Mouse (Mus musculus) olfactory bulb, adult 2 months (tissue): ENCODE measurements around the gene Ppp3ca.

Source experiments
- CTCF ChIP-seq: fragments of 200-500 bp; IDR thresholded peaks from 2 replicates; pipeline ENCODE4 v1.5.1; 2012; ENCODE audit warnings: low read depth, mild to moderate bottlenecking, low read length, moderate library complexity; ENCODE audit not compliant: insufficient read depth
- POLR2A ChIP-seq: fragments of 200-500 bp; IDR thresholded peaks from 2 replicates; pipeline ENCODE4 v1.6.1; 2012; ENCODE audit warnings: mild to moderate bottlenecking, low read depth, low read length, moderate library complexity; ENCODE audit not compliant: insufficient read depth

DNA sequence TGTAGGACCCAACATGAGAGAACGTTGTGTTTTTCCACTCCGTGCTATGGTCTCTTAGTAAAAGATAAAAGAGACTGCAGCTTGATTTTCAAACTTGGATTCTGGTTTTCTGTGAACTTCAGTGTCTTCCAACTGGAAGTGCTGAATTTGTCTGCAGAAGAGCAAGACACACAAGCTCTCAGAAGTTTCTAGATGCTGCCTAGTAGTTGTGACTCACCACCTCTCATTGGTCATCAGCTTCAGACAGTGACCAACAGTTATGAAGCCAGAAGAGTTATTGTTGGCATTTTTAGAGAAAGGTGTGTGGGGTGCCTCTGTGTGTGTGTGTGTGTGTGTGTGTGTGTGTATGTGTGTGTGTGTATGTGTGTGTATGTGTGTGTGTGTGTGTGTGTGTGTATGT, 7.1 kb downstream of the Ppp3ca start:
- TF ChIP-seq CTCF (no peak), POLR2A (no peak)
